Mouse (Mus musculus) gonadal fat pad, adult 2 months (tissue): ENCODE data around the gene Arhgef18. TPM values are rescaled to one million over a fixed set of nuclear protein-coding genes. Genes with fewer than 3 reads are reported as not detected.

Experiments used
- DNase-seq: peaks from one replicate; pipeline ENCODE4 v3.0.0-alpha.2; 2012; ENCODE audit warnings: low read depth
- polyA plus RNA-seq: library from polyadenylated mRNA; depleted of rRNA; stranded (reverse); fragments of >200 nt; gene quantifications from 2 replicates; pipeline ENCODE4 v1.2.3, GENCODE M21; 2012

Arhgef18 gene
- polyA plus RNA-seq, 1 experiment: 25.9 TPM

DNA sequence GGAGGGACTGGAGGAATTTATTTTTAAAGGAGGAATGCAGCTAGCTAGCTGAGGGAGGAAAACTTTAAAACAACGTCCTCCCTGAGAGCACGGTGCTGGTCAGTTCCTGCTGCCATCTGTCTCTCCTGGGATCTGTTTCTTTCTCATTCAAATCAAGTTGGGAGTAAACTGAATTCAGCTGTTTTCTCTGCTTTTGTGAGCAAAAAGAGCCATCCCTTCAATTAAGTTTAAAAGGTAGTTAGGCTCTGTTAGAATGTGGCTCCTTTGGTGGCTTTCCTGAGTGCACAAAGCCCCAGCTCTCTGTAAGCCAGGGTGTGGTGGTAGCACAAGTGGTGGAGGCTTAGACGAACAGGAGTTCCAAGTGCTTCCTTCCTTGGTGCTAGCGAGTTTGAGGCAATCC is 2.4 kb downstream of the Arhgef18 start:
- no peak for DNase-seq

DNA sequence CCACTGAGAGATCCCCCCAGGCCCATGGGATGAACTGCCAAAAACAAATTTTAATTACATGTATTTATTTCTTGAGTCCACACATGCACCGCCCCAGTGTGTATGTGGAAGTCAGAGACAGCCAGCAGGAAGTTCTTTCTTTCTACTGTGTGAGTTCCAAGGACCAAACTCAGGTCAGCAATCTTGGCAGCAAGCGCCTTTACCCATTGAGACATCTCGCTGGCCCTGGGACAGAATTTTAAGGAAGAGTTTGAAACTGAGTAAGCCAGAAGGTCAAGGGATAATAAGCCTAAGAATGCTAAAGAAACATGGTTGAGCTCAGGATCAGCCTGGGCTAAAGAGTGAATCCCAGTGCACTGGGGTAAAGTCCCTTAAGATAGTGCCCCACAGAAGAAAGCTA is 4.8 kb downstream of the Arhgef18 start:
- DNase-seq: no peak

DNA sequence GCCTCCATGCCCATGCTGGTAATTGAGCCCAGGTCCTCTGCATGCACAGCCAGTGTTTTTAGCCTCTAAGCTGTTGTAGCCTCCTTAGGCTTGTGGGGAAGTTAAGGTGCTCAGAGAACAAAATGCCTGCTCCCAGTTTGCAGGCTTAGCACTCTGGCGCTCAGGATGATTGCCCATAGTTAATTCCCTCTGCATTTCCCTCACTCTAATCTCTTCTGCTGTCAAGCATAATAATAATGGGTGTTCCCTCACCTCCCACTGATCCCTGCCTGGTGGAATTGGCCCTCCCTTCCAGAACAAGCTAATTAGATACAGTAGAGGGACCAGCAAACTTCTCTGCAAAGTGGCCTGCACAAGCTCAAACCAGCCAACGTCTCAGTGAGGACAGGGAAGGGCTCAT is 7.7 kb downstream of the Arhgef18 start:
- no peak for DNase-seq

DNA sequence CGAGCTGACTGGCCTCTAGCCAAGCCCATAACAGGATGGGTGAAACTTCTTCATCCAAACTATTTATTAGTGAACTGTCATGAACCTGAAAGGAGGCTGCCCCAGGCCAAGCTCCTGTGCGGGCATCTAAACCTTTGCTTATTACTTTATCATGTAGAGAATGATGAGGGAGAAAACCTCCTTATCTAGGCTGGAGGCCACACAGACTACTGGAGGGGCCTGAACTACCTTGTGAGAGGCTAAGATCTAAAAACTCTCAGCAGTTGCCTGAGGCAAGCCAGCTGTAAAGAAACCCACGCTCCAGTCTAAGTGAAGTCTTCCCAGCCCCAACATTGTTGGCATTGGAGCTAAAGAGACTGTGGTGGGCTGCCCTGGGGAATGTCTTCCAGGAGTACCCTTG is 14.6 kb downstream of the Arhgef18 start:
- DNase-seq: no peak

DNA sequence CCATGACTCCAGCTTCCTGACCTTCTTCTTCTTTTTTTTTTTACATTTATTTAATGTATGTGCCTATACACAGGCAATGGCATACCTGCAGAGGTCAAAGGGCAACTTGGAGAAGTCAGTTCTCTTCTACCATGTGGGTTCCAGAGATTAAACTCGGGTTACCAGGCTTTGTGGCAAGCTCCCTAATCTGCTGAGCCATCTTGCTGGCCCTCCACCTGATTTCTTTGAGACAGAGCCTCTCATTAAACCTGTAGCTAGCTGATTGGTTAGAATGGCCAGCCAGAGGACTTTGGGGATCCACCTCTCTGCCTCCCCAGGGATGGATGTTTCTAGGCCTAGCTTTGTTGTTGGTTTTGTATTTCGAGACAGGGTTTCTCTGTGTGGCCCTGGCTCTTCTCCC is 18.3 kb downstream of the Arhgef18 start:
- DNase-seq: no peak

DNA sequence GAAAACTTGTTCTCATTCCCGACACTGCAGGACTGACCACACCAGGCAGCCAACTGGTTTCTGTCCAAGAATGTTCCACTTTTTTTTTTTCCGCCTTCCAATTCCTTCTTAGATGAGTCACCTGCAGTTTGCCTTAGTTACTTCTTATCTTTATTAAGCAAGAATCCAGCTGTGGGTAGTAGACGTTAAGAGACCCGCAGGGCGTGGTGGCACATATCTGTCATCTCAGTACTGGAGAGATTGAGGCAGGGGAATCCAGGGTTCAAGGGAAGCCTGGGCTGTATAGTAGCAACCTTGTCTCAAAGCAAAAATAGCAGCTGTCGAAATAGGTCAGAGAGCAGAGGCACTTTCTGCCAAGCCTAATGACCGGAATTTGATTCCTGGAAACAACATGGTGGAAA is 19.1 kb downstream of the Arhgef18 start:
- DNase-seq: no peak

DNA sequence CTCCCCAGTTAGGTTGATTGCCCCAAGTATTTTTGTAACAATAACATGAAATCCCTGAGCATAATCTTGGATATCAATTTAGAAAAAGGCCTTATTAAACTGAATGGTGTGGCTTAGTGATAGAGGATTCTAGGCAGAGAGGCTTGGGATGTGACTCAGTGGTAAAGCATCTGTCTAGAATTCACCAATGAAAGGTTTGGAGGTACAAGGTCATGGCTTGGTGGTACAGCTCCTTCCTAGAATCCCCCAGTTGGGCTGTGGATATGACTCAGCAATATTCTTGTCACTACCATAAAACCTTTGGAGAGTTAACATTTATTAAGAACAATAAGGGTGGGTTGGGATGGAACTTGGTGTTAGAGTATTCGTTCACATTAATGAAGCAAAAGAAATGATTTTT is 20.0 kb downstream of the Arhgef18 start:
- no peak for DNase-seq

DNA sequence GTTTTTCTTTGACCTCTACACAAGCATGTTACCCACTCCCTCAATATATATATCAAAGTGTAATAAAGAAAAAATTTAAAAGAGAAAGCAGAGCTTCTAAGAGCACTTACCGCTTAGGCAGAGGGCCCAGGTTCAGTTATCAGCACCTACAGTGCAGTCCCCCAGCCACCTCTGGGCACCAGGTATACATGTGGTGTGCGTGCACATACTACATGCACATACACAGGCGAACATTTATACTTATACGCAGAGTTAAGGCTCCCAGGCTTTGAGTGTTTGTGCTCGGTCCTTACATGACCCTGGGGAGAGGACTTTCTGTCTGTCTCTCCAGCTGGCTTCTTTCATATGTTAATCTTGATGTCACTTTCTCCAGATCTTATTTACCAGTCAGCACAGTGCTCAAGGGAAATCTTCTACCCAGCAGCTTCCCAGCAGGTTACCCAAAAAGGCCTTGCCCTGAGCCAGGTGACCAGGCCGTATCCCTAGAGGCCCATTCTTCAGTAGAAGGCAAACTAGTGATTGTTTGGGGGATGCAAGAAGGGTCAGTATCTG is 21.9 kb downstream of the Arhgef18 start:
- no peak for DNase-seq

DNA sequence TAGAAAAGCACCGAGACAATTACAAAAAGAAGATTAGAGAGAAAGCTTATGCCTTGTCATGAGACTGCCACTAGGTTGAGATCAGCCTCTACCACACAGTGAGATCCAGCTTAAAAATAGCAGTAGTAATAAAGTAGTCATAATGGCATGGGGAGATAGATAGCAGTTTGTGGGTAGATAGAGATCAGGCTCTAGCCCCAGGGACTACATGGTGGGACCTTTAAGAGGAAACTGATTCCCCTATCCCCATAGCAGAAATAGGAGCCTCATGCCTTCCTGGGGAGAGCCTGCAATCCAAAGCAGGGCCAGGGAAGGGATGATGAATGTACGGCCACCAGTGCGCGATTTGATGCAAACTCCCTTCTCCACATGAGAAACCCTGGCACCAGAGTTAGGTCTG is 22.5 kb downstream of the Arhgef18 start:
- DNase-seq: no peak

DNA sequence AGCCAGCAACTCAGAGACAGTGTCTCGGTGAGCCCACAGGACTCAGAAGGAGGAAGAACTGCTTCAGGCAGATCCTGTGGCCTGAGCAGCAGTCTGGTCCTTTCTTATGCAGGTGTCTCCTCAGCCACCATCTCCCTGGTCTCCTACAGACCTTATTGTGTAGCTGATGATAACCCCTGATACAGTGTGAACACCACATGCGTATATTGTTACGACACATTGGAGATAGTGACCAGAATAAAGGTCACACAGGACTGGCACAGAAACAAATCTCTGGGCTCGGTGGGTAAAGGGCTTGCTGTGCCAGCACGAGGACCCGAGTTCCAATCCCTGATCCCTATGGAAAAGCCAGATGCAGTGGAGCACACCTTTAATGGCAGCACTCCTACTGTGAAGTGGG is 22.9 kb downstream of the Arhgef18 start:
- DNase-seq: no peak

DNA sequence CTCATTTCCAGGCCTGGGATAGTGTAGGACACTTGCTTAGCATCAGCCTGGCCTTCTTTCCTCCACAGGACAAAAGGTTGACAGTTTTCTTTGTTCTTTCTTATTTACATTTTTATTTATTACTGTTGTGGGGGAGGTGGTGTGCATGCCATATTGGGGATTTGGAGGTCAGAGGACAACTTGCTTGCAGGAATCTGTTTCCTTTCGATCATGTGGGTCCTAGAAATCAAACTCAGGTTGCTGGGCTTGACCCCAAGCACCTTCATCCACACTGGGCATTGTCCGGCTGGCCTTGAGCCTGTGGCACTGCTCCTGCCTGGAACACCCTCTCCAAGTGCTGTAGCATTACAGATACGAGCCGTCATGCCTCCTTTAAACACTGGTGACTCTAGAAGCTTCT is 24.0 kb downstream of the Arhgef18 start:
- DNase-seq: no peak

DNA sequence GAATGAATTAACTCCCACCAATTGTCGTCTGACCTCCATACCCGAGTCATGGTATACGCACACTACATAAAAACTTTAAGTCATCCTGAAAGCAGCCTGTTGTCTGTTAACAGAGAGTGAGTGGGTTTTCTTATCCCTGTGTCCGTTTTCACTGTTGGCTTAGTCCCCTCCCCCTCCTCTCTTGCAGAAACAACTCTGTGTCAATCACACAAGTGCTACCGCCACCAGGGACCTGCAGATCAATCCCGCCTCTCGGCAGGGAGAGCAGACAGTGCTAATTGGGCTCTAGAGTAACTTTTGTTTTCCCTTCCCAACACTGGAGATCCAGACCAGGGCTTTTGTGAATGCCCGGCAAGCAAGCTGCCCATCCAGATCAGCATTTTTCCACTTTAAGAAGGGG is 24.6 kb downstream of the Arhgef18 start:
- no peak for DNase-seq

DNA sequence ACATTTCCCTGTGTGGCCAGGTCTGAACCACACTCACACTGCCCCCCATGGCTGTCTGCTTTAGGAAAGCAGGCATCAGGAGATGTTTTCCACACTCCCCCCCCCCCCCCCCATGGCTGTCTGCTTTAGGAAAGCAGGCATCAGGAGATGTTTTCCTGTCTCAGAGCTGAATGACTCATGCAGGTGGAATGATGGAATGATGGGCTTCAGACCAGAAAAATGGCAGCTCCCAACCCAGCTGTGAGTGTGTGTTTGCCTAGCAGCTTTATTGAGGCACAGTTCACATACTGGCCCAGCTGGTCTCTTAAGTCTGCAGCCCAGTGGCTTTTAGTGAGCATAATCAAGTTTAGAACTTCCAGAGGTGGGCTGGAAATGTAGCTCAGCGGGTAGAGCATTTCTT is 25.3 kb downstream of the Arhgef18 start:
- no peak for DNase-seq

DNA sequence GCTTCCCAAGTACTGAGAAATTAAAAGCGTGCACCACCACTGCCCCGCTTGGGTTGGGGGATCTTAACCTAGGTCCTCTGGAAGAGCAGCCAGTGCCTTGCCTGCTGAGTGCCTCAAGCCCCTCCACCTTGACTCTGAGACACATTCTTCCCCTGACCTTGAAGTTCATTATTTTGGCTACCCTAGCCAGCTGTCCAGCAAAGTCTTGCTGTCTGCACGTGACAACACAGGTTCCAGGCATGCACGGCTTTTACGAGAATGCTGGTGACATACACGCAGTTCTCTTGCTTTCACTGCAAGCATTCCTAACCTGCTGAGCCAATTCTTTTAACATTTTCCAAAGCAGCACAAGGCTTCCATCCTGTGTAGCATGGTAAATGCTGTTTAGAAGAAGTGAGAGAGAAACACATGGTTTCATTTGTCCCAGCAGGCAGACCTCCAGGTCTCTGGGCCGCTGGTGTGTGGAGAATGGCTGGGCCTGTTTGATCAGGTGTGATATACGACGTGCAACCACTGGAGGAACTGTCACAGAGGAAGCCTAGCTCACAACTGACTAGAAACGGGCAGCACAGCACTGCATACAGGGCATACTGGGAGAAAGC is 27.4 kb downstream of the Arhgef18 start:
- no peak for DNase-seq

DNA sequence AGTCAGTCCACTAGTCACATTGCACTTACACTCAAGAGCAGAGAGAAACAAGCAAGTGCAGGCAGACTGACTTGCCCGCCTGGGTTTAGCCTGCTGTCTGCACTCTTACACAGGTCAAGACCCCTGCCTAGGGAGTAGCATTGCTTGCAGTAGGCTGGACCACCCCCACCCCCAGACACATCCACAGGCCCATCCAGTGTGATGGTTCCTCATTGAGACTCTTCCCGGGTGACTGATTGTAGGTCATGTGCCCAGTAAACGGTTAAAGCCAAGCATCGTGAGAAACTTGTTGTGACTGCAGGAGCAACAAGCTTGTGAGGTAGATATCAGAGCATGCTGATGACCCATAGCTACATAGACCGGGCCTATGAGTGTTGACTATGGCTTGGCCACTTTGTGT is 28.7 kb downstream of the Arhgef18 start:
- no peak for DNase-seq

DNA sequence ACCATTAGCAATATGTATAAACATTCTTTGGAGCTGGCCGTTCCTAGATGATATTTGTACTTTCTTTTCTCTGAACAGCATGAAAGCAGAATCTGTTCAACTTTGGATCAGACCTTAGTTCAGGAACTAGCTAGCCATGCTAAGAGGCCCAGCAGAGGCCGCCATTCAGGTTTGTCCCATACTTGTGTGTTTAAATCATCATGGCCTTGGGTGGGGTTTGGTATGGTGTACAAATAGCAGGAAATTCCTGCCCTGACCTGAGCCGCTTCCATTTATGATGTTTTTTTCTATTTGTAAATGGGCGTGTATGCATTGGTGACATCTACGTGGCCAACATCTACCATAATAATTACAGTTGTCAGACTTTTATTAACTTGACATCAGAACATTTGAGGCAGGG is 32.4 kb downstream of the Arhgef18 start:
- DNase-seq: no peak

DNA sequence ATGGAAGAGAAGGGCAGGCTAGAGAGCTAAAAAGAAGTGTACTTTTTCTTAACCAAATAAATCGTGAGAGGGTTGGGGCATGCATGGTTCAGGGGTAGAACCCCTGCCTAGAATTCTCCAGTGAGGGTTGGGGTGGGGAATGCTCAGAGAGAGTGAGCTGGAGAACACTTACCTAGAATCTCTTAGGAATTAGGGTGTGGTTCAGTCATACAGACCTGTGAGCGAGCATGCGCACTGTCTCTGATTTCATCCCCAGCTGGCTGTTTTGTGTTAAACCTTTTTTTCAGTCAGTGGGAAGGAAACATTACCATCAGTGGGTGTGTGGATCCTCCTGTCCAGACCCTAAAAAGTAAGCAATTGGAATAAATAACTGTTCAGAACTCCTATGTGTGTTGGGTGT is 33.4 kb downstream of the Arhgef18 start:
- DNase-seq: no peak

DNA sequence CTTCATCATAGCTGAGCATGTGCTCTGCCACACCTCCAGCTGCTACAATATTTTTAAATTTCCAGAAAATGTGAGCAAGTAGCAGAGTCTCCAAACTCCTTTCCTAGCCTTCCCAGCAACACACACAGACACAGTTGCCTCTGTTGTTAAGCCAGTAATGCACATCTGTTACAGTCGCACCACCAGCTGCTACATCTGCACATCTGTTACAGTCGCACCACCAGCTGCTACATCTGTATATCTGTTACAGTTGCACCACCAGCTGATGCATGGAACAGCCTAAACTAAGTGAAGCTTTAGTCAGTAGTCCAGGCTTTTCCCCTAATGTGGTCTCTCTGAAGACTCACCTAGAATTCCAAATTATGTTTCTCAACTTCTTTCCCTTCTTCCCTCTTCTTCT is 35.6 kb downstream of the Arhgef18 start:
- no peak for DNase-seq

DNA sequence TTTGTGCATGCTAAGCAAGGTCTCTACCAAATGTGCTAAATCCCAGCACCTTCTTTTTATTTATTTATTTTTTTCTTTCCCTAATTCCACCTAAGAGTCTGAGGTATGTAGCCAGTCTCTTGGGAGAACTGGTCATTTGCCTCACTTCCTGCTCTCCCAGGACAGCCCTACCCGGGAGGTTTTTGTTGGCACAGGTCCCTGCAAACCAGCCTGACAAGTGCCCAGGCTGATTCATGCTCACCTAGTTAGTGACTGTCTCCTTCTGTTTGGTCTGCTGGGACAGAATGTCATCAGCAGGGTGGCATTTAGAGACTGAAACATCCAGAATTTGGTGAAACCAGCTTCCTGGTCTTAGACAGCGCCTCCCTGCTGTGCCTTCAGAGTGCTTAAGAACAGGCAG is 37.2 kb downstream of the Arhgef18 start:
- peak; percentile 86 for DNase-seq

DNA sequence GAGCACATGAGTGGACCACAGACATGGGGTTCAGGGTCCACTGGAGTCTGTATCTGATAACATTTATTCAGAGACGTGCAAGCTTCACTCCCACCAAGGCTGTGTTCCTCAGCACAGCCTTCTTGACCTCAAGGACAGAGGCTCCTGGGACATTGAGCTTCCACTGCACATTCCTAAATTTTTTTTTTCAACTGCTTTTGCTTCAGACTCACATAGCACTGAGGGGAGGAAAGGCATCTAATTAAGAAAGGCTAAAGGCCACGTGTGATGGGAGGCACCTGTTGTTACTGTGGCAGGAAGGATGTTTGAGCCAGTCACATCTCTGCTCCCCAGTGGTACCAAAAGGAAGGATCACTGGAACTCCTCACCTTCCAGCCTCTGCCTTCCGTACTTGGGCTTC is 38.3 kb downstream of the Arhgef18 start:
- no peak for DNase-seq

DNA sequence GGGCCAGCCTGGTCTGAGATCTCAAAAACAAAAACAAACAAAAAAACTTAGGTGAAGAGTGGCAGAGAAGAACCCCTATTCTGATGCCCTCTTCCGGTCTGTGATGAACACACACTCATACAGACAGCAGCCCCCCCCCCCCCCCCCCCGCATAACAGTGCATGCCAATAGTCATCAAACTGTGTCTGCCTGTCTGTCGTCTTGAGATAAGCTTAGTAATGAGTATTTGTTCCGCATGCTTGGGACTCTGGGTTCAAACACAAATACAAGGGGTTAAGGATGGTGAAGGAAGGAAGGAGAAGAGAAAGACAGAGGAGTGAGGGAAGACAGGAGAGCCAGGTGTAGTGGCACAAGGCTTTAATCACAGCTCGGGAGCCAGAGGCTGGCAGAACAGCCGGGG is 43.7 kb downstream of the Arhgef18 start:
- DNase-seq: no peak

DNA sequence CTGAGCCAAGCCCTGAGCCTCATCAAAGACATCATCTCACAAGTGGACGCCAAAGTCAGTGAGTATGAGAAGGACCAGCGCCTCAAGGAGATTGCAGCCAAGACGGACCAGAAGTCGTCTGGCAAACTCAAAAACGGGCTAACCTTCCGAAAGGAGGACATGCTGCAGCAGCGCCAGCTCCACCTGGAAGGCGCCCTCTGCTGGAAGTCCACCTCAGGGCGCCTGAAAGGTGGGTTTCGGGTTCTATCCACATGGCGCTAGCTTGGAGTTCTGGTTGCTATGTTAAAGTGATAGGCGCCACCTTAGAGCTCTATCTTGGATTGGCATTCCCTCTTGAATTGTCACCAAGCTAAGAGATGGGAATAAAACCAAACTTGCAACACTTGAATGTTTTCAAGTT is 46.7 kb downstream of the Arhgef18 start:
- no peak for DNase-seq

DNA sequence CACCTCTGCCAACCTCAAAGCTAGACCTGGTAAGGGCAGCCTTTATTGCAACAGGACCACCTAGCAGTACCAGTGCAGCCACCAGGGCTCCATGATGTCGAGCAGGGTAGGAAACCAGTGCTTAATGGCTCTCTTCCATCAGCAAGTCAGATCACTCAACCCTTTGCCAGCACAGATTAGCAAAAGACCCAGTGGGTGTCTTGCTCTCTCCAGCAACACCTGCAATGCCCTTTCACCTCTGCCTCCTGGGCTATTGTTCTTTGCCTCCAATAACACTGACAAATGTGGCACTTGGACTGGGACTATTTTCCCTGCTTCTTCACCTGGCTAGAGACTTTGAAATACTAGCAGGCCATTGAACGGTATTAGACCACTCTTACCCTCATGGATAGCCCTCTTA is 56.4 kb downstream of the Arhgef18 start:
- DNase-seq: peak; percentile 76

DNA sequence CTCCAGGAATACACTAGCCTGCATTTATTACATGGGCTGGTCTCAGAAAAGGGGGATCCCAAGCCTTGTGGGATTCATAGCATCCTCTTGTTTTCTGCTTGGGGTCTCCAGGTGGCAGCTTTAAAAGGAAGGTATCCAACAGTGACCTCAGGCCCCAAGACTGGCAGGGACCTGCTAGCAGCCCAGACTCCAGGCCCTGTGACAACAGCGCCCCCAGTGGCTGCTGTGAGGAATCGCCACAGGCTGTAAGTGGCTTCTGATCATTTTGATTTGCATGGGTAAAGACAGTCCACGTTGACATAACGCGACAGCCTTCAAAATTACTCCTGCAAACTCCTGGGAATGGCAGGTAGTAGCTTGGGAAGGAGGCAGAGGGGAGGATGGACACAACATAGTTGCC is 57.9 kb downstream of the Arhgef18 start:
- DNase-seq: no peak
